Mouse (Mus musculus) heart, embryonic 15.5 days (tissue): ENCODE data around the gene Stx2. TPM values are rescaled to one million over a fixed set of nuclear protein-coding genes. Genes with fewer than 3 reads are reported as not detected.

Source experiments
- ATAC-seq: fragments of 200-750 bp; cut with Nextera tagmentation; replicated peaks from 2 replicates; pipeline ENCODE4 v1.8.0; 2017; ENCODE audit warnings: low read depth, moderate TSS enrichment; ENCODE audit not compliant: insufficient number of reproducible peaks, insufficient read depth, low FRiP score
- H3K27ac ChIP-seq: fragments of 300-500 bp; sonication (generic); 2 replicates; pipeline ENCODE4 v1.5.1; 2015; ENCODE audit warnings: mild to moderate bottlenecking, inconsistent platforms
- H3K27me3 ChIP-seq: fragments of 300-500 bp; sonication (generic); 2 replicates; pipeline ENCODE4 v1.6.1; 2015; ENCODE audit warnings: inconsistent platforms
- H3K36me3 ChIP-seq: fragments of 300-500 bp; sonication (generic); 2 replicates; pipeline ENCODE4 v1.6.1; 2015; ENCODE audit warnings: mild to moderate bottlenecking, inconsistent platforms
- H3K4me1 ChIP-seq: fragments of 300-500 bp; sonication (generic); replicated peaks from 2 replicates; pipeline ENCODE4 v1.6.1; 2015; ENCODE audit warnings: inconsistent platforms
- H3K4me2 ChIP-seq: fragments of 300-500 bp; sonication (generic); 2 replicates; pipeline ENCODE4 v1.6.1; 2015; ENCODE audit warnings: inconsistent platforms, mild to moderate bottlenecking, moderate library complexity
- H3K4me3 ChIP-seq: fragments of 300-500 bp; sonication (generic); 2 replicates; pipeline ENCODE4 v1.5.1; 2015; ENCODE audit warnings: mild to moderate bottlenecking, inconsistent platforms
- H3K9ac ChIP-seq: fragments of 300-500 bp; sonication (generic); 2 replicates; pipeline ENCODE4 v1.6.1; 2015; ENCODE audit warnings: mild to moderate bottlenecking, inconsistent platforms
- H3K9me3 ChIP-seq: fragments of 300-500 bp; sonication (generic); replicated peaks from 2 replicates; pipeline ENCODE4 v1.6.1; 2016; ENCODE audit warnings: inconsistent platforms
- WGBS: fragments of 180-500 bp; shearing (Covaris S2); methylation state at CpG from one replicate; pipeline ENCODE4 v1.1.7; 2015; ENCODE audit warnings: mixed read lengths; 5-methylcytosine and 5-hydroxymethylcytosine counted together
- polyA plus RNA-seq: library from polyadenylated mRNA; unstranded; fragments of >200 nt; fragmentation: Nextera tagmentation; extraction: Ambion mirVana; gene quantifications from 2 replicates; pipeline ENCODE4 v1.2.1, GENCODE M21; 2015

Stx2 gene
- polyA plus RNA-seq, 1 experiment from 2014 or later = 21.0 TPM

DNA sequence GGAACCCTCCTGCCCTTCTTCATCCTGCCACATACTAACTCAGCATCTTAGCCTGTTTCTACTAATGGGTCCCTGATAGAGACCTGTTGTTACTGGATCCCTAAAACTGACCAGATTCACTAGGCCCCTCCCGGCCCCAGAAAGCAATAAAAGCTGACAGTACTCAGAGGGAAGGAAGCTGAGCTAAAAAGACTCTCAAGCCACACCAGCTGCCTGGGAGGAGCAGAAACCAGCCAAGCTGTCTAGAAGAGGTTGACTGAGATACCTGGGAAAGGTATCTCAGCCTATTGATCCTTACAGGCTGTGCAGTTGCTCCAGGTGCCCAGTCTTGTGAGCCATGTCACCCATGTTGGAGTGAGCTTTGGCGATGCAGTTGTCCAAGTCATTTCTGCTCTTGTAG is 17.4 kb upstream of the Stx2 start:
- no peak for ATAC-seq
- Histone ChIP-seq H3K4me2 (no peak overlapping the region), H3K4me1 (peaks cover 8% of the 10 kb centered on the region), H3K4me3 (no peak overlapping the region), H3K27me3 (no peaks in the 10 kb centered on the region), H3K9me3 (no peaks in the 10 kb centered on the region), H3K27ac (no peak overlapping the region), H3K36me3 (peaks cover 8% of the 10 kb centered on the region), H3K9ac (no peak overlapping the region)
- 90% methylated on average over 2 of the region's 2 CpGs for WGBS

DNA sequence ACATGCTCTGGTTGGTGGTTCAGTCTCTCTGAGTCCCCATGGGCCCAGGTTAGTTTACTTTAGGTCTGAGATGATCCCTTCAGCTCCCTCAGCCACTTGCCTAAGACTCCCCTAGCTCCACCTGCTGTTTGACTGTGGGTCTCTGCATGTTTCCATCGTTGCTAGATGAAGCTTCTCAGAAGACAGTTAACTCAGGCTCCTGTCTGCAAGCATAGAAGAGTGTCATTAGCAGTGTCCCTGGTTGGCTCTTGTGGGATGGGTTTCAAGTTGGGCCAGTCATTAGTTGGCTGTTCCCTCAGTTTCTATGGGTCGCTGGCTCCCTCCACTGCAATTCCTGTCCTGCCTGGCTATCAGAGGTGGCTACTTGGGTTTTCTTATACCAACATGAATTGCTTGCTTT is 16.7 kb upstream of the Stx2 start:
- Histone ChIP-seq H3K4me3 (no peak overlapping the region), H3K4me1 (peaks cover 8% of the 10 kb centered on the region), H3K4me2 (no peak overlapping the region), H3K36me3 (peaks cover 8% of the 10 kb centered on the region), H3K27me3 (no peaks in the 10 kb centered on the region), H3K9ac (no peak overlapping the region), H3K9me3 (no peaks in the 10 kb centered on the region), H3K27ac (no peak overlapping the region)
- no peak for ATAC-seq
- 46% methylated on average over 2 of the region's 2 CpGs for WGBS

DNA sequence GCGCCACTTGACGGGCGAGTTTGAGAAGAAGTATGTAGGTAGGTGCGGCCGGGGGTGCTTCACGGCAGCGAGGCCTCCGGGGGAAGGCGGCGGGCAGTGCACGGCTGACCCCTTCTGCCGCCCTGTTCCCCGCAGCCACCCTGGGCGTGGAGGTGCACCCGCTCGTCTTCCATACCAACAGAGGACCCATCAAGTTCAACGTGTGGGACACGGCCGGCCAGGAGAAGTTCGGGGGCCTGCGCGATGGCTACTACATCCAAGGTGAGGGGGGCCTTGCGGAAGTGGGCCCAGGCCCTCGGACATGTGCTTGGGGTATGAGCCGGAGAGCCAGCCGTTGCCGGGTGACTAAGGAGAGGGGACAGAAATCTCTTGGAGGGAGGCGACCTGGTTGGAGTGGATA is 12.4 kb upstream of the Stx2 start:
- Histone ChIP-seq H3K27ac (peak overlapping the region; percentile 99), H3K4me1 (peaks cover 16% of the 10 kb centered on the region), H3K36me3 (peaks cover 5% of the 10 kb centered on the region), H3K4me3 (peak overlapping the region; percentile 96), H3K4me2 (peak overlapping the region; percentile 79), H3K27me3 (no peaks in the 10 kb centered on the region), H3K9me3 (no peaks in the 10 kb centered on the region), H3K9ac (peak overlapping the region; percentile 97)
- ATAC-seq = no peak; the same call in 1 of the 2 replicates
- WGBS = 2% methylated on average over 28 of the region's 28 CpGs

DNA sequence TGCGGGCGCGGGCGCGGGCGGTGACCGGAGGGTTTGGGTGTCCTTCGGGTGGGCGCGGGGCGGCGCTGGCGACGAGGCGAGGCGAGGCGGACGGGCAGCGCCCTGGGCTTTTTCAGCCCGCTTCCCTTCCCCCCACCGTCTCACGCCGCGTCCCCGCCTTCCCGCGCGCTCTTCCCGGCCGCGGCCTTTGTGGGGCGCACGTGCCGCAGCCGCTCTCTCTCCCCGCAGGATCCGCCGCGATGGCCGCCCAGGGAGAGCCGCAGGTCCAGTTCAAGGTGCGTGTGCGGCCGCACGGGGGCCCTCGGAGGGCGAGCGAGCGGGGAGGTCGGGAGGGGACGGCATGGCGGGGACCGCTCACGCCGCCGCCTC is 11.9 kb upstream of the Stx2 start:
- Histone ChIP-seq H3K4me3 (peak overlapping the region; percentile 96), H3K36me3 (peaks cover 5% of the 10 kb centered on the region), H3K9me3 (no peaks in the 10 kb centered on the region), H3K4me1 (peaks cover 16% of the 10 kb centered on the region), H3K9ac (peak overlapping the region; percentile 97), H3K4me2 (peak overlapping the region; percentile 79), H3K27me3 (no peaks in the 10 kb centered on the region), H3K27ac (peak overlapping the region; percentile 99)
- WGBS = under 1% methylated on average over 52 of the region's 56 CpGs
- ATAC-seq = peak; percentile 73

DNA sequence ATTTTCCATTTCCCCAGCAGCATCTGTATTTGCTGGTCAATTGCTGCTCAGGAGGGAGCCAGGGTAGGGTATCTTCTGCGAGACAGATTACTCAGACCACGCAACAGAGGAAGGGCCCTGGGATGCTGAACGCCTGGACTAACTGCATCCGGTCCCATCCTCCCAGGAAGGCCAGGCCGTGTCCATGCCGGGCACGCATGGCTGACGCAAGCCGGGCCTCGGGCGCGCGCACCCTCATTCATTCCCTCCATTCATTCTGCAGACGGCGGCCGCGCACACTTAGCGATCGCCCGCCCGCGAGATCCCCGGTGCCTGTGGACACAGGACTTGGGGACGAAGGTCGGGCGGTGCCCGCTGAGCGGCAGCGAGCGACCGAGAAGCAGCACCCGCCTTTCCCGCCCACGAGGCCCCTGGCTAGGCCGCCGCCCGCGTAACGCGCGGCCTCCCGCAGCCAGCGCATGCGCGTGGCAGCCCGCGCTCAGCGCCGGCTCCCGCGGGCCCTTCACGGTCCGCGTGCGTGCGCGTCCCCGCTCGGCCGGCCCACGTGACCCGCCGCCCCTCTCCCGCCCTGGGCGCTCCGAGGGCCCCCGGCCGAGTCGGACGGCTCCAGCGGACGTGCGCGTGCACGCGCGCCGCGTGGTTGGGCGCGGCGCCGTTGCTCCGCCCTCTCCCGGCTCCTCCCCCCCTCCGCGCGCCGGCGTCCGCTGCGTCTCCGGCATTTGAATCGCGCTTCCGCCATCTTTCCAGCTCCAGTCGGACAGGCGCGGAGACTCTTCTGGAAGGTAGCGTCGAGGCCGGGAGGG is 11.3 kb upstream of the Stx2 start, which contains the start of gene Ran:
Gene Ran, plus strand, starts transcription at position 573 of the 803 bp plus-strand sequence.
- H3K4me3 ChIP-seq = peak within 1 kb of the TSS; percentile 96
- ATAC-seq = peak; percentile 94

DNA sequence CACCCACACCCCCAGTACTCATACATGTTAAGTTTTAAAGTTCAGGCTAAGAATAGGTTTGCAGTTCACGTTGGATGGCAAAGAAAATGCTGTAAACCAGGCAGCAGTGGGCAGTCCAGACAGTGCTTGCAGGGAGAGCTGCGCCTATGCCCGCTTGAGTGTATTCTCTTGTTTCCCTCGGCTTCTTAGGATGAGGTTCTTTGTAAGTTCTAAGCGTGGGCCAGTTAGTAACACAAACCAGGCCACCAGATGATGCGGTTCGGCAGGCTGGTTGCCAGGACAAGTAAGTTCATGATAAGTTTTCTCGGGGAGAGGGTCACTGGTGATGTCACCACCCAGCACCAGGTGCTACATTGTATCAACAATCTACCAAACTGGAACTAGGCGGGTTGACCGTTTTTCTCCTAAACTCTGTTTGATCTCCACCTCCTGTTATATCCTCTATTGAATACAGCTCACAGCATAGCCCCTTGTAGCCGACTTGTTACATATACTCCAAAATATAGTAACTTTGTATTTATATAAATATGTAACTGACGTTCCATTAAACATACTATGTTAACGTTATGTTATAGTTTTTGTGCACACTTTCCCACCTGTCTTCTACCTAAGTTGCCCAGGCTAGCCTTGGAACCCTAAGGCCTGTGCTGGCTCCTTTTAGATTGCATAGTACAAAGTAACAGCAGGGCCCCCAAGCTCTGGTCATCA is 10.6 kb upstream of the Stx2 start:
- Histone ChIP-seq H3K27me3 (no peaks in the 10 kb centered on the region), H3K9ac (peak overlapping the region; percentile 53), H3K9me3 (no peaks in the 10 kb centered on the region), H3K36me3 (peaks cover 5% of the 10 kb centered on the region), H3K27ac (peak overlapping the region; percentile 89), H3K4me2 (peak overlapping the region; percentile 66), H3K4me3 (peak overlapping the region; percentile 96), H3K4me1 (peaks cover 16% of the 10 kb centered on the region)
- ATAC-seq = no peak
- WGBS = 77% methylated on average over 13 of the region's 13 CpGs

More for the DNA sequence above, 11.3 kb upstream of the Stx2 start, which contains the start of gene Ran:
- WGBS = 1% methylated on average over 101 of the region's 102 CpGs
- no peaks in the 10 kb centered on the region for H3K9me3 ChIP-seq
- peak within 1 kb of the TSS; percentile 79 for H3K4me2 ChIP-seq
- peak within 1 kb of the TSS; percentile 97 for H3K9ac ChIP-seq
- peaks cover 16% of the 10 kb centered on the region for H3K4me1 ChIP-seq
- H3K27me3 ChIP-seq = no peaks in the 10 kb centered on the region
- peak within 1 kb of the TSS; percentile 99 for H3K27ac ChIP-seq
- H3K36me3 ChIP-seq = peaks cover 5% of the 10 kb centered on the region

DNA sequence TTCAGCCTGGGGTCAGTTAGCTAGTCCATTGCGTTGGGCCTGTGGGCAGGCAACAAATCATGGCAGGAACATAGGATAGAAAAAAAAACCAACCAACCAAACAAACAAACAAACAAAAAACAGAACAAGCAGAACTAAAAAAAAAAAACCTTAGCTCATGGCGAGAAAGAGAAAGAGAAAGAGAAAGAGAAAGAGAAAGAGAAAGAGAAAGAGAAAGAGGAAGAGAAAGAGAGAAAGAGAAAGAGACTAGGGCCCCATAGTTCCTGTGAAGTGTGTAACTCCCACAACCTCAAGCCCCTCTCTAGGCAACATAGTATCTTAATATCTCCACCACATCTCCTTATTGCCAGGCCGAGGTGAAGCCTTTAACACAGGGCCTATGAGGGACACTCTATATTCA is 8.0 kb upstream of the Stx2 start:
- Histone ChIP-seq H3K4me3 (no peak overlapping the region), H3K36me3 (no peaks in the 10 kb centered on the region), H3K9me3 (no peaks in the 10 kb centered on the region), H3K4me1 (peaks cover 10% of the 10 kb centered on the region), H3K27me3 (no peaks in the 10 kb centered on the region), H3K4me2 (no peak overlapping the region), H3K27ac (no peak overlapping the region), H3K9ac (no peak overlapping the region)
- WGBS = 76% methylated on average over 3 of the region's 3 CpGs
- no peak for ATAC-seq

DNA sequence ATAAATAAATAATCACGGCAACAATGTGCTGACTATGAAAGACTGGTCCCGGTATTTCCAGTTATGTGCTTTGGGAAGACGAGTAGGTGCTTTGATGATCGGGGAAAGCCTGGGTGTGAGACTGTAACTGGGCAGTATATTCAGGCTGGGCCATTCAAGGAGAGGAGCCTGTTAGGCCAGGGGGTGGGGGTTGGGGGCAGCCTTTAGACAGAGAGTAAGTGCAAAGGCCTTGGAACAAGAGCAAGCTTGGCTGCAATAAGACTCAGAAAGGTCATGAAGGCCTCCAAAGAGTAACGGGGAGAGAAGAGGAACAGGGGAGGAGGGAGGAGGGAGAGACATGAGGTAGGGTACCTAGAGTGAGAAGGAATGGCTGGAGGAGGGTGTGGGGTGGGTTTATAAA is 7.2 kb upstream of the Stx2 start:
- Histone ChIP-seq H3K9ac (no peak overlapping the region), H3K27me3 (no peaks in the 10 kb centered on the region), H3K27ac (no peak overlapping the region), H3K4me1 (peaks cover 8% of the 10 kb centered on the region), H3K36me3 (no peaks in the 10 kb centered on the region), H3K4me3 (no peak overlapping the region), H3K4me2 (no peak overlapping the region), H3K9me3 (no peaks in the 10 kb centered on the region)
- no peak for ATAC-seq
- 79% methylated on average over 5 of the region's 5 CpGs for WGBS

DNA sequence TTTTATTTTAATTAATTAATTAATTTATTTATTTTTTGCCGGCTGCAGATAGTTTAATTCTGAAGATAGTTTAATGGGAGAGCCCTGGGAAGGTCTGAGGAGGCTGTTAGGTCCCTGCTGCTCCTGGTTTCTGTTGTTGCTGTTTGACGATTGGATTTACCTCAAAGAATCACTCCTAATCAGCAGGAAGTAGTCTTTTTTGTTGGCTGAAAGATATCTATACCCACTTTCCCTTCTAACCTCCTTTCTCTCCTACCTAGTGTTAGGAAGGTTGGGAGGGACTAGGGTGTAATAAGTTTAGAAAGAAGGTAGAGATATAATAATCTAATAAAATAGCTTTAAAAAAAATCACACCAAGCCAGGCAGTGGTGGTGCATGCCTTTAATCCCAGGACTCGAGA is 6.6 kb upstream of the Stx2 start:
- Histone ChIP-seq H3K4me2 (no peak overlapping the region), H3K9ac (no peak overlapping the region), H3K36me3 (no peaks in the 10 kb centered on the region), H3K9me3 (no peaks in the 10 kb centered on the region), H3K4me1 (peaks cover 8% of the 10 kb centered on the region), H3K27me3 (no peaks in the 10 kb centered on the region), H3K4me3 (no peak overlapping the region), H3K27ac (no peak overlapping the region)
- 68% methylated on average over 3 of the region's 3 CpGs for WGBS
- ATAC-seq = no peak

DNA sequence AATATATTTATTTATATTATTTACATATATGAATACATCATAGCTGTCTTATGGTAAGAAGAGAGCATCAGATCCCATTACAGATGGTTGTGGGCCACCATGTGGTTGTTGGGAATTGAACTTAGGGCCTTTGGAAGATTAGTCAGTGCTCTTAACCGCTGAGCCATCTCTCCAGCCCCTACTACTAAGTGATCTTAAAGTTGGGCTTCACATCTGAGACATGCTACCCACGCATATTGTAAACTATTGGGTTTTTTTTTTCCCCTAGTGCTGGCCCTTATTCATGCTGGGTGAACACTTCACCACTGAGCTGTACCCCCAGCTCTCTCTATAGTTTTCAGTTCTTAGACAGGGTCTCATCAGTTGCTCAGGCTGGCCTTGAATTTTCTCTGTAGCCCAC is 2.6 kb upstream of the Stx2 start:
- no peak overlapping the region for H3K4me2 ChIP-seq
- H3K27ac ChIP-seq = no peak overlapping the region
- no peak overlapping the region for H3K4me3 ChIP-seq
- ATAC-seq = no peak
- WGBS = 80% methylated on average over 2 of the region's 2 CpGs
- no peaks in the 10 kb centered on the region for H3K36me3 ChIP-seq
- no peaks in the 10 kb centered on the region for H3K9me3 ChIP-seq
- peaks cover 20% of the 10 kb centered on the region for H3K4me1 ChIP-seq
- no peaks in the 10 kb centered on the region for H3K27me3 ChIP-seq
- H3K9ac ChIP-seq = no peak overlapping the region

DNA sequence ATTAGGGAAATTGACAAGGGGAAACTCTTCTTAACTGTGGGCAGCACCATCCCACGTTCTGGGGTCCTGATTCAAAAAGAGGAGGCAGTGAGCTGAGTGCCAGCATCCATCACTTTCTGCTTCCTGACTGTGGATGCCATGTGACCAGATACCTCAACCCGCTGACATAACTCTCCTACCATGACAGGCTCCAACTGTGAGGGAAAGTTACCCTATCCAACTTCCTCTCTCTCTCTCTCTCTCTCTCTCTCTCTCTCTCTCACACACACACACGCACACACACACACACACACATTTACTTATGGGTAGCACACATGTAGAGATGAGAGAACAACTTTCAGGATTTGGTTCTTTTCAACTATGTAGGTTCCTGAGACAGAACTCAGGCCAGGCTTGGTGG is 1.2 kb upstream of the Stx2 start:
- Histone ChIP-seq H3K4me3 (no peak overlapping the region), H3K9me3 (no peaks in the 10 kb centered on the region), H3K4me1 (peaks cover 20% of the 10 kb centered on the region), H3K9ac (no peak overlapping the region), H3K27me3 (no peaks in the 10 kb centered on the region), H3K27ac (no peak overlapping the region), H3K36me3 (no peaks in the 10 kb centered on the region), H3K4me2 (no peak overlapping the region)
- no peak for ATAC-seq
- 71% methylated on average over 3 of the region's 3 CpGs for WGBS
